In genomic region chr14:48207119-48207518, GRCm38 (mm10) we compare ENCODE assay signal across 8 mouse cellular contexts.
DNase-seq lines count a peak whose midpoint lies in the region; ATAC-seq lines count a peak whose summit lies in the region.

No protein-coding gene starts in this region.

- no peak overlapping the region for H3K4me2 ChIP-seq in neural tube, embryonic 11.5 days (ENCODE audit: low read depth)
- peak overlapping the region; percentile 15 for H3K4me2 ChIP-seq in heart, embryonic 15.5 days
- H3K4me2 ChIP-seq in midbrain, embryonic 15.5 days, result peak overlapping the region; percentile 30

- intact Hi-C loops in left cerebral cortex, postnatal 10 days (cut with DNase I), result no loop called here

- no peak overlapping the region for H3K27ac ChIP-seq in neural tube, embryonic 11.5 days (ENCODE audit: low read depth, low read length)
- peak overlapping the region; percentile 34; the same call in 1 of the 2 replicates for H3K27ac ChIP-seq in heart, embryonic 15.5 days
- H3K27ac ChIP-seq in midbrain, embryonic 15.5 days, result peak overlapping the region; percentile 51

- H3K27me3 ChIP-seq in neural tube, embryonic 11.5 days (ENCODE audit: control insufficient read depth, insufficient read depth, low read length), result no peaks in the 10 kb centered on the region
- H3K27me3 ChIP-seq in heart, embryonic 15.5 days, result no peaks in the 10 kb centered on the region; the same call in 1 of the 2 replicates
- H3K27me3 ChIP-seq in midbrain, embryonic 15.5 days (replicated peaks), result no peaks in the 10 kb centered on the region

- H3K9ac ChIP-seq in neural tube, embryonic 11.5 days (ENCODE audit: low read length), result no peak overlapping the region
- no peak overlapping the region for H3K9ac ChIP-seq in heart, embryonic 15.5 days
- no peak overlapping the region for H3K9ac ChIP-seq in midbrain, embryonic 15.5 days

- peak; percentile 53 for DNase-seq in neural tube, embryonic 11.5 days (ENCODE audit: low spot score)
- no peak for DNase-seq in neural tube, embryonic 10.5 days (ENCODE audit: extremely low spot score, low spot score)
- DNase-seq in left cerebral cortex, postnatal 10 days (ENCODE audit: extremely low spot score in 1 of 2, low spot score in 2 of 2), result peak; percentile 37 to 57
- DNase-seq in thymus, postnatal 4 days, result no peak
- no peak for DNase-seq in thymus, postnatal 25 days

- no peaks in the 10 kb centered on the region for H3K9me3 ChIP-seq in neural tube, embryonic 11.5 days (ENCODE audit: control insufficient read depth, low read length)
- H3K9me3 ChIP-seq in heart, embryonic 15.5 days (replicated peaks), result no peaks in the 10 kb centered on the region
- H3K9me3 ChIP-seq in midbrain, embryonic 15.5 days, result no peaks in the 10 kb centered on the region

- peaks cover 19% of the 10 kb centered on the region for H3K4me1 ChIP-seq in neural tube, embryonic 11.5 days (ENCODE audit: control insufficient read depth, insufficient read depth, low read length)
- H3K4me1 ChIP-seq in heart, embryonic 15.5 days (replicated peaks), result peaks cover 13% of the 10 kb centered on the region
- H3K4me1 ChIP-seq in midbrain, embryonic 15.5 days, result peaks cover 36% of the 10 kb centered on the region

- WGBS in neural tube, embryonic 11.5 days, result 43% methylated on average over 15 of the region's 15 CpGs
- 14% methylated on average over 15 of the region's 15 CpGs for WGBS in heart, embryonic 15.5 days
- WGBS in midbrain, embryonic 15.5 days, result 20% methylated on average over 15 of the region's 15 CpGs

- no peak for ATAC-seq in neural tube, embryonic 11.5 days (ENCODE audit: insufficient read depth, low FRiP score, low TSS enrichment)
- ATAC-seq in heart, embryonic 15.5 days (replicated peaks; ENCODE audit: insufficient number of reproducible peaks, insufficient read depth, low FRiP score, low read depth), result 0 out of 2 replicates have a peak, but pooled peaks have one; percentile 44
- peak; percentile 80 for ATAC-seq in midbrain, embryonic 15.5 days (replicated peaks)
- ATAC-seq in megakaryocyte, adult 5-6 weeks (ENCODE audit: poor library complexity, severe bottlenecking), result no peak

- no peaks in the 10 kb centered on the region for H3K36me3 ChIP-seq in neural tube, embryonic 11.5 days (ENCODE audit: control insufficient read depth, insufficient read depth, low read length)
- H3K36me3 ChIP-seq in heart, embryonic 15.5 days, result no peaks in the 10 kb centered on the region
- H3K36me3 ChIP-seq in midbrain, embryonic 15.5 days (replicated peaks), result no peaks in the 10 kb centered on the region

- H3K4me3 ChIP-seq in neural tube, embryonic 11.5 days (ENCODE audit: low read depth, low read length), result no peak overlapping the region
- peak overlapping the region; percentile 0; the same call in 1 of the 2 replicates for H3K4me3 ChIP-seq in heart, embryonic 15.5 days
- 0 out of 2 replicates have a peak overlapping the region, but pooled peaks have one; percentile 5 for H3K4me3 ChIP-seq in midbrain, embryonic 15.5 days

Comparison
In these comparisons a context has a peak if more than half of its experiments do, and no peak if none do; other contexts are left out.
1. DNase-seq: peak in neural tube, embryonic 11.5 days (single experiment) and left cerebral cortex, postnatal 10 days (2 of 2); none in neural tube, embryonic 10.5 days (single experiment), thymus, postnatal 4 days (single experiment) and thymus, postnatal 25 days (single experiment).
2. ATAC-seq: peak in heart, embryonic 15.5 days (single experiment) and midbrain, embryonic 15.5 days (single experiment); none in neural tube, embryonic 11.5 days (single experiment) and megakaryocyte, adult 5-6 weeks (single experiment).